Mouse (Mus musculus): Measurements from ENCODE around the gene Hoxc9.

The Hoxc9 gene

GRCm38 (mm10) chr15:102976171-102976570 is at the start of gene Hoxc9:
Hoxc9 (plus strand) TSS chr15:102976439.
- in situ Hi-C loops (cut with MseI, MboI) = no loop called here

- in situ Hi-C loops (cut with MseI, MboI) = loop anchor here in 1 of 2 experiments (25.0 kb wide), 1 partner anchor 165 kb away; no protein-coding TSS in a partner anchor
Observed at GRCm38 (mm10) chr15:102927032-102927645, 49.1 kb upstream of the Hoxc9 start.

GRCm38 (mm10) chr15:102931706-102932358 is 44.4 kb upstream of the Hoxc9 start:
- in situ Hi-C loops (cut with MseI, MboI) = loop anchor here in 1 of 2 experiments (25.0 kb wide), 1 partner anchor 170 kb away; no protein-coding TSS in a partner anchor

- in situ Hi-C loops (cut with MseI, MboI) = loop anchor here in 1 of 2 experiments (25.0 kb wide), 1 partner anchor 172 kb away; no protein-coding TSS in a partner anchor
Observed at GRCm38 (mm10) chr15:102934438-102934837, 41.8 kb upstream of the Hoxc9 start.

GRCm38 (mm10) chr15:102934897-102935296 is 41.3 kb upstream of the Hoxc9 start:
- in situ Hi-C loops (cut with MseI, MboI) = loop anchor here in 1 of 2 experiments (25.0 kb wide), 1 partner anchor 173 kb away; no protein-coding TSS in a partner anchor

- in situ Hi-C loops (cut with MseI, MboI) = loop anchor here in 1 of 2 experiments (25.0 kb wide), 1 partner anchor 174 kb away; no protein-coding TSS in a partner anchor
Observed at GRCm38 (mm10) chr15:102936279-102936972, 39.8 kb upstream of the Hoxc9 start, which contains the start of gene Hoxc12. Hoxc12 (plus strand) TSS chr15:102936757.

GRCm38 (mm10) chr15:102937036-102937666 is 39.1 kb upstream of the Hoxc9 start:
- in situ Hi-C loops (cut with MseI, MboI) = loop anchor here in 1 of 2 experiments (25.0 kb wide), 1 partner anchor 175 kb away; no protein-coding TSS in a partner anchor

GRCm38 (mm10) chr15:102939256-102940155 is 36.7 kb upstream of the Hoxc9 start:
- in situ Hi-C loops (cut with MseI, MboI) = loop anchor here (10.0 to 25.0 kb wide), 2 partner anchors 155 to 177 kb away; no protein-coding TSS in a partner anchor

- in situ Hi-C loops (cut with MseI, MboI) = loop anchor here (10.0 to 25.0 kb wide), 2 partner anchors 158 to 181 kb away; no protein-coding TSS in a partner anchor
Observed at GRCm38 (mm10) chr15:102942739-102943467, 33.3 kb upstream of the Hoxc9 start.

- in situ Hi-C loops (cut with MseI, MboI) = loop anchor here (10.0 to 25.0 kb wide), 2 partner anchors 159 to 181 kb away; no protein-coding TSS in a partner anchor
Observed at GRCm38 (mm10) chr15:102943468-102943813, 32.8 kb upstream of the Hoxc9 start.

GRCm38 (mm10) chr15:102945185-102946077 is 30.8 kb upstream of the Hoxc9 start:
- in situ Hi-C loops (cut with MseI, MboI) = loop anchor here (10.0 to 25.0 kb wide), 2 partner anchors 161 to 183 kb away; no protein-coding TSS in a partner anchor

- in situ Hi-C loops (cut with MseI, MboI) = loop anchor here (10.0 to 25.0 kb wide), 2 partner anchors 162 to 185 kb away; no protein-coding TSS in a partner anchor
Observed at GRCm38 (mm10) chr15:102947276-102947675, 29.0 kb upstream of the Hoxc9 start.

- in situ Hi-C loops (cut with MseI, MboI) = loop anchor here (10.0 to 25.0 kb wide), 2 partner anchors 164 to 187 kb away; no protein-coding TSS in a partner anchor
Observed at GRCm38 (mm10) chr15:102948842-102949241, 27.4 kb upstream of the Hoxc9 start.

GRCm38 (mm10) chr15:102949696-102950095 is 26.5 kb upstream of the Hoxc9 start:
- in situ Hi-C loops (cut with MseI, MboI) = loop anchor here (10.0 to 25.0 kb wide), 2 partner anchors 165 to 187 kb away; no protein-coding TSS in a partner anchor

- in situ Hi-C loops (cut with MseI, MboI) = no loop called here
Observed at GRCm38 (mm10) chr15:102950877-102951276, 25.4 kb upstream of the Hoxc9 start.

- in situ Hi-C loops (cut with MseI, MboI) = no loop called here
Observed at GRCm38 (mm10) chr15:102953561-102953960, 22.7 kb upstream of the Hoxc9 start.

- in situ Hi-C loops (cut with MseI, MboI) = no loop called here
Observed at GRCm38 (mm10) chr15:102954192-102955006, 21.8 kb upstream of the Hoxc9 start, which contains the start of gene Hoxc11. Hoxc11 (plus strand) TSS chr15:102954427.

Measured in mouse trophoblast stem cell (cell line).